Mouse (Mus musculus) brain, embryonic 14.5 days (tissue): ENCODE results near the gene Treml2.

ENCODE experiments used
- CTCF ChIP-seq: fragments of 200-500 bp; IDR thresholded peaks from 2 replicates; pipeline ENCODE4 v1.5.1; 2012; ENCODE audit warnings: inconsistent platforms, mild to moderate bottlenecking, moderate library complexity, borderline replicate concordance; ENCODE audit not compliant: insufficient read depth, insufficient read length; ENCODE audit errors: extremely low read depth
- POLR2A ChIP-seq: fragments of 200-500 bp; IDR thresholded peaks from 2 replicates; pipeline ENCODE4 v1.6.1; 2012; ENCODE audit warnings: mild to moderate bottlenecking, inconsistent platforms, borderline replicate concordance; ENCODE audit not compliant: poor library complexity, insufficient read depth, insufficient read length, severe bottlenecking; ENCODE audit errors: extremely low read depth

DNA sequence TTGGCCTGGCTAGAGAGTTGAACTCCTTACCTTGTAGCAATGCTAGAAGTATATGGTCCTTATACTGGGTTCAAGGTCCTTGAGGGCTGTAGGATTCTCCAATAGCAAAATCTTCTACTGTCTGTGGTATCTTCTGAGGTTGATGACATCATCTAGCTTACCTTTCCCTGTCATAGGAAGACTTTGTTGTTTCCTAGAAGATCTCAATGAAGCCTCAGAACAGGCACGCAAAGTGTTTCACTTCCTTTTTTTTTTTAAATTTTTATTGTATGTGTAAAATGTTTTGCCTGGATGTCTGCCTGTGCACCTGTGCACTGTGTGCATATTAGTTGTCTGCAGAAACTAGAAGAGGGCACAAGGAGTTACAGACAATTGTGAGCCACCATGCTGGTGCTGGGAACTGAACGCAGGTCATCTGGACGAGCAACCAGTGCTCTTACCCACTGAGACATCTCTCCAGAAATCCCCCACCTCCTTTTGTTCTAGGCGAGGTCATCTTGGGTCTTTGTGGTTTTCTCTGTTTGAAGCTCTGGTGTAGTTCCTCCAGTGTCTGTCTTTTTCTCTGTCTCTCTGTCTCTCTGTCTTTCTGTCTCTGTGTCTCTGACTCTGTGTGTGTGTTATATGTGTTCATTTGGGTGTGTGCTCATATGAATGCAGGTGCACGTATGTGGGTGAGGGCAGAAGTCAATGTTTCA lies 5.7 kb upstream of the Treml2 start:
- no peak for TF ChIP-seq CTCF
- no peak for TF ChIP-seq POLR2A
